Mouse (Mus musculus): ENCODE data around the gene Lamp3. TPM values are rescaled to one million over a fixed set of nuclear protein-coding genes. Genes with fewer than 3 reads are reported as not detected.
"Not testable (repeated sequence)": the region's sequence is repeated elsewhere in the genome, so short reads cannot be mapped to it uniquely, and the experiment has no call there.

The Lamp3 gene
- polyA plus RNA-seq, 1 experiment = 0.05 TPM

GRCm38 (mm10) chr16:19629816-19630215 is 76.4 kb downstream of the Lamp3 start, which contains the start of gene Olfr171:
TSS of gene Olfr171 (minus strand) at chr16:19629916.
- H3K27me3 ChIP-seq (ENCODE audit: control insufficient read depth, insufficient read depth, low read length) = no peaks in the 10 kb centered on the region
- no peaks in the 10 kb centered on the region for H3K36me3 ChIP-seq (ENCODE audit: control insufficient read depth, insufficient read depth, low read length)
- H3K4me3 ChIP-seq (ENCODE audit: control insufficient read depth, low read depth, low read length) = no peak within 1 kb of the TSS
- no peak within 1 kb of the TSS for H3K27ac ChIP-seq (ENCODE audit: control insufficient read depth, insufficient read depth, low read depth, low read length)
- H3K4me1 ChIP-seq (ENCODE audit: control insufficient read depth, insufficient read depth, low read length) = no peaks in the 10 kb centered on the region
- no peak for TF ChIP-seq POLR2A (IDR thresholded peaks at IDR 0.05; ENCODE audit: control insufficient read depth, low read depth, low read length)
- TF ChIP-seq CTCF (IDR thresholded peaks at IDR 0.05; ENCODE audit: control insufficient read depth, insufficient read depth, insufficient replicate concordance, low read depth, low read length) = no peak

- not testable (repeated sequence) for H3K4me3 ChIP-seq (ENCODE audit: control insufficient read depth, low read depth, low read length); H3K4me1 ChIP-seq (ENCODE audit: control insufficient read depth, insufficient read depth, low read length); H3K36me3 ChIP-seq (ENCODE audit: control insufficient read depth, insufficient read depth, low read length); H3K27ac ChIP-seq (ENCODE audit: control insufficient read depth, insufficient read depth, low read depth, low read length); H3K27me3 ChIP-seq (ENCODE audit: control insufficient read depth, insufficient read depth, low read length)
These were observed 94.4 kb downstream of the Lamp3 start, which contains the start of gene Olfr170 for GRCm38 (mm10) chr16:19611782-19612181. TSS of gene Olfr170 (minus strand) at chr16:19611882.

Other genes with a start within 250 kb of the Lamp3 start
- 0.02 TPM in 1 of 2 replicates, not detected in the other for gene Olfr166, start 222.7 kb downstream of the Lamp3 start, polyA plus RNA-seq (2012; rRNA removed)
- gene Olfr167, start 184.1 kb downstream of the Lamp3 start, polyA plus RNA-seq (2012; rRNA removed) = not detected in 2 replicates
- gene Olfr168, start 170.8 kb downstream of the Lamp3 start, polyA plus RNA-seq (2012; rRNA removed) = not detected in 2 replicates
- 0.22 and 0.26 TPM in 2 replicates for gene Olfr169, start 134.6 kb downstream of the Lamp3 start, polyA plus RNA-seq (2012; rRNA removed)
- gene Olfr170, start 94.5 kb downstream of the Lamp3 start, polyA plus RNA-seq (2012; rRNA removed) = not detected in 2 replicates
- not detected in 2 replicates for gene Olfr171, start 76.5 kb downstream of the Lamp3 start, polyA plus RNA-seq (2012; rRNA removed)
- 0.19 TPM in 1 of 2 replicates, not detected in the other for gene B3gnt5, start 53.8 kb upstream of the Lamp3 start, polyA plus RNA-seq (2012; rRNA removed)

Data from testis, adult 2 months (tissue).